Mouse (Mus musculus): ENCODE results near the gene Gm21746.
"Not testable (repeated sequence)": the region's sequence is repeated elsewhere in the genome, so short reads cannot be mapped to it uniquely, and the experiment has no call there.

Gm21746 gene

DNA sequence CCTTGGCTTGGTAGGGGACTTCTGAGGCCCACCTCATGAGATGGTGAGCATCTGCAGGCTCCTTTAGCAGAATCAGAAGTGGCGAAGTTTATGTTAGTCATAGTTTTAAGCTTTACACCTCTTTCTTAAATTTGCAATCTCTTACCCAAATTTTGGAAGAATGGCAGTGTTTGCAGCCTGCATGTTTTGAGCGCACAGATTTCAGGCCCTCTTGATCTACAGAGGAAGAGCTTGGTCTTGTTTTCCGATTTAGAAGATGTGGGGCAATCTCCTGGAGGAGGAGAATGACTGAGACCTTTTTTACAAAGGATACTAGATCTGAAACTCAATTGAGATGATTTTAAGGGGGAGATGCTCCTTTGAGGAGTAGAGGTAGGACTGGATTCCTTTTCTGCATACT lies at the start of gene Gm21746:
Gene Gm21746 (minus strand): TSS at position 101 of the 400 bp plus-strand sequence.
- DNase-seq (ENCODE audit: low spot score), result not testable (repeated sequence)

DNA sequence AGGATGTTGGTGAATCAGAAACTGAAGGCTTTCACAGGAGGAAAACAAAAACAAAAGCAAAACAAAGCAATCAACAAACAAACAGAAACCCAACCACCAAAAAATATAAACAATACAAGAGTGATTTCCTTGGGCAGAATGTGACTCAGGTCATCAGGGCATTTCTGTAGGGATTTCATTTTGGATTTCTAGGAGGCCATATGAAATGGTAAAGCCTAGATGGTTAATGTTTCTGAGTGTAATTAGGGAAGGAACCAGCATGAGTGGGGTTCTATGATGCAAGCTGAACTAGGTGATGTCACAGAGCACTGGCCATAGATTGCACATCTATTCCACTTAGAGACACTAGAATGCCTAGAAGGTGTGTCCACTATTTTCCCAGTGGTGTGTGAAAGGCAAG lies 29.0 kb upstream of the Gm21746 start, which contains the start of gene Gm20873:
Gene Gm20873 (plus strand): TSS at position 301 of the 400 bp plus-strand sequence.
- not testable (repeated sequence) for DNase-seq (ENCODE audit: low spot score)
